Mouse (Mus musculus) heart, postnatal 25 days (tissue): ENCODE data around the gene Rpl5. TPM values are rescaled to one million over a fixed set of nuclear protein-coding genes. Genes with fewer than 3 reads are reported as not detected.
"Not testable (repeated sequence)": the region's sequence is repeated elsewhere in the genome, so short reads cannot be mapped to it uniquely, and the experiment has no call there.

Source experiments
- DNase-seq: peaks from one replicate; pipeline ENCODE4 v3.0.0; 2022; ENCODE audit warnings: low spot score
- intact Hi-C: fragments of 180-260 bp; cut with DNase I; formaldehyde crosslinking; loops from one replicate; pipeline ENCODE4 v1.15.1; 2025
- total RNA-seq, 2 experiments: library from RNA; stranded (reverse); gene quantifications; 2 replicates each; pipeline ENCODE4 v1.2.3; 2021

Gene Rpl5
- total RNA-seq, 2 experiments from 2014 or later, result 30.6 to 34.7 TPM

DNA sequence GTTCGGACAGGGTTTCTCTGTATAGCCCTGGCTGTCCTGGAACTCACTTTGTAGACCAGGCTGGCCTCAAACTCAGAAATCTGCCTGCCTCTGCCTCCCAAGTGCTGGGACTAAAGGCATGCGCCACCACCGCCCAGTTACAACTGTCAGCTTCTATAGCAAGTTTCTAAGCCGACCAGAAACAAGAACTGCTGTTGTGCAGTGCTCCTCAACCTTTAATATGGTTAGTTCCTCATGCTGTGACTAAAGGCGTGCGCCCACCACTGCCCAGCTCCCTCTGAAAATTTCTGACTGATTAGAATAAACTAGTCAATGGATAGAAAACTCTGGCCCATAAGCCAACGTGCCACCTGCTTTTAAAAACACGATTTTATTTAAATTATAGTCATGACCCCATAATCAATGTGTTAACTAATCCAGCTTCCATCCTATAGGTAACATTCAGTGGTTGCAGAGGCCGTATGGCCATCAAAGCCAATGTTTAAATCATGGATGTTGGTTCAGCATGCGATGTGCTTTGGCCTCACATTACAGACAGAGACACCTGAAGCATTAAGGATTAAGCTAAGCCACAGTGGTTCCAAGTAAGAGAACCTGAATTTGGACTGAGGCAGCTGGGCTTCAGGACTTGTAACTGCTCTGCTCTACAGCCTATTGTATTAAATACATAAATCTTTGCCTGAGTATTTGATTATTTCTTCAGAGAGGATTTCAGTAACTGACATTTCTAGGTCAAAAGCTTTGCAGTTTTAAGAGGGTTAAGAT lies 36.5 kb downstream of the Rpl5 start:
- intact Hi-C loops, result no loop called here
- no peak for DNase-seq

DNA sequence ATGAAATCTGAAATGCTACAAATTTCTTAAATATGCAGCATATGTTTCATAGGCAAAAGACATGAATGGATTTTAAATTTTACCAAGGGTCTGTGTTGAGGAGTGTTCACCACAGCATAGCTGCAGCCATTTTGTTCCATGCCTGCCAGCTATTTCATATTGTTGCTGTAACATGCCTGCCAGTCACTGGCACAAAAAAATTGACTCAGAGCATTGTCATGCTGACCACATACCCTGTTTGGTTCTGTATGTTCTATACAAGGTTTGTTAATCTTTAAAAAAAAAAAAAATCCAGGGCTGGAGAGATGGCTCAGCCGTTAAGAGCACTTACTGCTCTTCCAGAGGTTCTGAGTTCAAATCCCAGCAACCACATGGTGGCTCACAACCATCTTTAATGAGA lies 38.2 kb downstream of the Rpl5 start:
- DNase-seq, intact Hi-C loops: not testable (repeated sequence)

DNA sequence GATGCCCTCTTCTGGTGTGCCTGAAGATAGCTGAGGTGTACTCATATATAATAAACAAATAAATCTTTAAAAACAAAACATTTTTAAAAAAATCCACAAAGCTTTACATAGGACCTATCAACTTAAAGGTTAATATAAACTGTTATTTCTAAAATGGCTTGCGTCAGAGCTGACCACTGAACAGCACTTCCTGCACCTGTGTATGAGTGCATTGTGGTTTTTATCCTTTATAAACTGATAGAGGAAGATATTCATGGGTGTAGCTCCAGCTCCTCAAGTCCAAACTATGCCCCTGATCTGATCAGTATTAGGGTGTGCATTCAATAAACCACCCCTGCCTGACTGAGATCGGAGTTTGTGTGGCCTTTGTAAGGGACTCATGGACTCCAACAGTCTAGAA lies 38.6 kb downstream of the Rpl5 start:
- intact Hi-C loops, result no loop called here
- no peak for DNase-seq

DNA sequence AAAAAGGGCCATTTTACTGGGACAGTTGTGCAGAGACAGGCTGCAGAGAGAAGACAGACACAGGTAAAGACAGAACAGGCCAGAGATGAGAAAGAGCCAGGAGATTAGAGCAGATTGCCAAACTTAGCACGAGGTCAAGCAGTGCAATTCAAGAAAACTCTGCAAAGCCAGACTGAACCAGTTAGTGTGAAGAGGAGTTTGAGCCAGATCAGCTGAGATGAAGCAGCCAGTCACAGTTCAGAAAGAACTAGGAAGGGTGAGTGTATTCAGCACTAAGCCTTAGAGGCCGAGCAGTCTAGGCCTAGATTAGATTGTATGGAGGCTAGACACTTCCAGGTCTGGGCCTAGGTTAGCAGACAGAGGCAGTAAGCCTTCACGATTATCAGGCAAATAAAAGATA lies 39.4 kb downstream of the Rpl5 start:
- no peak for DNase-seq
- intact Hi-C loops, result loop anchor here (5.0 kb wide), 1 partner anchor 48 kb away; the partner anchor contains the start of gene Fam69a

DNA sequence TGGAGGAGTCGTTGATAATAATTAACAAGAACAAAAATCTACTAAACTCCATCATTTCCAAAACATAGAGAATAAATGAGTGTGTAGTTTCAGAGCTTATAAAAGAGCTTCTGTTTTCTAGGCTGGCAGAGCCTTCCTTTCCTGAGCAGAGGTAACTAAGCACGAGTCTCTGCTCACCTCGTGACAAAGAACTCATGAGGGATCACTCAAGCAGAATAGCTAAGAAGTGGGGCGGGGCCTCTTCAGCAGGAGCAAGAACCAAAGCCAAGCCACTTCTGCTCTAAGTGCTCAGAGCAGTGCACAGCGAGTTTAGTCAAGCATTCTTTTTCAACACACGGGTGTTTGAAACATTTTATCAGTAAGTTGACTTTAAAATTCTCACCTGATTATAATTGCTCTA lies 40.9 kb downstream of the Rpl5 start:
- DNase-seq, result no peak
- intact Hi-C loops, result loop anchor here (5.0 kb wide), 1 partner anchor 46 kb away; the partner anchor contains the start of gene Fam69a

DNA sequence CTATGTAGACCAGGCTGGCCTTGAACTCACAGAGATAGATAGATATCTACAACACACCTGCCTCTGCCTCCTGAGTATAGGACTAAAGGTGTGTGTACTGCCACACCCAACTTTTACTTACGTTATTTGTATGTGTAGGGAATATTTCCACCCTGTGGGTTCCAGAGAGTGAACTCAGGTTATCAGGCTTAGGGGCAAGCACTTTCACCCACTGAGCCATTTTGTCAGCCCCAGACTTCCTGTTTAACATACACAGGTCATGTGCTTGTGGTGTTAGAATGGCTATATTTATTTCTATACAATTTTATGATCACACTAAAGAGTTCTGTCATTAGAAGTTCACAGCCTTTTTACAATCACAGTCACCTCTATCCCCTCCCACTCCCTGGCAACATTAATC lies 42.6 kb downstream of the Rpl5 start:
- no peak for DNase-seq
- intact Hi-C loops, result loop anchor here (5.0 kb wide), 1 partner anchor 44 kb away; the partner anchor contains the start of gene Fam69a

DNA sequence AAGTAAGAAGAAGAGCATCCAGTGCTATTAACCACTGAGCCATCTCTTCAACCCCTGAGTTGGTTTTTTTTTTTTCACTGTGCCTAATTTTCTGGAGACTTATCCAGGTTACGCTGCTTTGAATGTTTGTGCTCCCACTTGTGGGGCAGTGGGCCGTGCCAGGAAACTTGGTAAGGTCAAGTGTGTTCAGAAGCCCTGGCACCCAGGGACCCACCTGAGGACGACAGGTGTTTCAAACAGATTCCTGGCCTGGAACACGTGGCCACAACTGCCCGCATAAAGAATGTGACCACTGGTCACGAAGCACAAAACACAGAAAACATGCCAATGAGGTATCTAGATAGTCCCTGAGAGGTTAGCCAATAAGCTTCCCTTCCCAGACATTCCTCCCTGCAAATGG lies 43.2 kb downstream of the Rpl5 start:
- DNase-seq, result no peak

DNA sequence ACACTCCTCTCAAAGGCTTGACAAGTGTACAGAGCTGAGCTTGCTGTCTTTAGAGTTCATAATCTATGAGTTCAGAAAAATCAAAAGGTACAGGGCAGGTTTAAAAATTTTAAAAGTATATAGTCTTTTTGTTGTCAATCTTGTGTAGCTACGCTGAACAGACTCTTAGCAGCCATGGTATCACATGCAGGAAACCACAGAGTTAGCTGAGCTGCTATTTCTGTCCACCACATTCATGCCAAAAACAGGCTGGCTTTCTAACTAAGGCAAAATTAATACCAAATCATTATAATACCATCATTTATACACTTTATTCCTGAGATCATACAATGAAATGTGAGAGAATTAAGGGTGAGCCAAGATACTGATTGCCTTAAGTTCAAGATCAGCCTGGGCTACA lies 46.2 kb downstream of the Rpl5 start:
- DNase-seq, result no peak
- intact Hi-C loops, result no loop called here

More for the DNA sequence above, 43.2 kb downstream of the Rpl5 start:
- intact Hi-C loops, result loop anchor here (5.0 kb wide), 1 partner anchor 44 kb away; the partner anchor contains the start of gene Fam69a

DNA sequence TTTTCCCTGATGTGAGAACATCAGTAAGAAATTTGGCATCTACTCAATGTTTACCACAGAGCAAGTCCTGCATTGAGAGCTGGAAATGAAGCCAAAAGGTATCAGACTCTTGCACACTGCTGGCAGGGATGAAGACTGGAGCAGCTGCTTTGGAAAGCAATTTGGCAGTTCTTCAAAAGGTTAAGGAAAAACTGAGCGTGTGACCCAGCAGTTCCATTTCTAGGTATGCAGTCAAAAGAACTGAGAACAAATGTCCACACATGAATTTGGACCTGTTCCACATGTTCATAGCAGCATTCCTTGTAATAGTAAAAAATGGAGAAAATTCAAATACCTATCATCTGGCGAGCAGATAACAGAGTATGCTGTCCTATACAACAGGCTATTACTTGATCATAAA lies 47.2 kb downstream of the Rpl5 start:
- intact Hi-C loops, result no loop called here
- DNase-seq, result no peak

DNA sequence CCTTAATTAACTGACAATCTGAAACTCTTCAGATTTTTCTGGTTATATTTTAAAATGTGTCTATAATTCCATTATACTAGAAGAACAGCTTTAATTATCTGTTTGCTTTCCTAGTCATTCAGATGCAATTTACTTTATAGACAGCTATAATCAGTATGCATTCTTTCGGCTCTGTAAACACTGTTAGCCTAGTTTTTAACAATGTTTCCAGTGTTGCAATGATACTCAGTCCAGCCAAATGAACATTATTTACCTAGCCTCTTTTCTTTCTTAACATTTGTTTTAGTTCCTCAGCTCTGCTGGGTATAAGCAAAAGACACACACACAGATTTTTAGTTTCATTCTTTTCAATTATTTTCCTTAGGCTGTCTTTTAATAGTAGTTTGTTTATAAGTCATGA lies 48.6 kb downstream of the Rpl5 start:
- no peak for DNase-seq
- intact Hi-C loops, result no loop called here

DNA sequence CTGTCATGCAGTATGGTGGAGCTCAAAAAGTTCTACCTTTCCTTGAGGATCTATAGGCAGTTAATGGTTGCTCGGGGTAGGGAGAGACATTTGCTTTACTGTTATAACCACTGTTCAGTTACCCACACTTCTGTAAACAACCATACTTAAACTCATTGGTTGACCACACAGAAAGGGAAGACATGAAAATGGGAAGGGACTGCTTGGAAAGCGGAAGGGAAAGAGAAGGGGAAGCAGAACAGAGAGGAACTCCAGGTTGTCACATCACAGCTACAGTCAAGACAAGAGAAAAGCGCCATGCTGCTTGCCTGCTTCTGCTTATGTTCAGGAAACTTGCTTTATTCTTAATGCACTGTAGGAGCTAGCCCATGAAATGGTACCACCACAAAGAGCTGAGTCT lies 49.3 kb downstream of the Rpl5 start:
- intact Hi-C loops, result no loop called here
- no peak for DNase-seq

DNA sequence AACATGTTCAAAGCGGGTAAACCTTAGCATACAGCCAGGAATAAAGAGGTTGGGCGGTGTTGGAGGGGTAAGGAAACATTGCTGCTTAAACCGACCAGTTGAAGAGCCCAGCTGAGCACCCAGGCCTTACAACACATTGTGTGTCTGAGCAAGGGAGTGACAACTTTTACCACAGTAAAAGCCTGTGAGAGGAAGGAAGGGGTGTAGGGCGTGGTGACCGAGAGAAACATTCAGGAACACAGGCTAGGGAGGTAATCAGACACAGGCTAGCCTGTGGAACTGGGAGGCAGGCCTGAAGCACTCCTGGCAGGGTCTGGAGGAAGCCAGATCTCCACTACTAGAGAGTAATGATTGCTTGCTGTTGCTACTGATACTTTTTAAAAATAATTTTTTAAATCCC lies 50.3 kb downstream of the Rpl5 start:
- intact Hi-C loops, result no loop called here
- DNase-seq, result no peak

Other genes starting within 250 kb of the Rpl5 start
- gene Gfi1, start 174.5 kb upstream of the Rpl5 start, total RNA-seq, result not detected
- not detected for gene Ube2d2b, start 70.4 kb upstream of the Rpl5 start, total RNA-seq
- gene Evi5, start 25.4 kb upstream of the Rpl5 start, total RNA-seq, result 10 to 100 TPM; 17.9 to 22.1 TPM
- 10 to 100 TPM in 1 of 2 experiments, 1 to 10 TPM in 1; 8.0 to 10.9 TPM for gene Fam69a, start 86.6 kb downstream of the Rpl5 start, total RNA-seq
- gene Mtf2, start 165.2 kb downstream of the Rpl5 start, total RNA-seq, result 10 to 100 TPM; 11.8 to 14.0 TPM
- gene Tmed5, start 232.1 kb downstream of the Rpl5 start, total RNA-seq, result 10 to 100 TPM; 25.4 to 26.0 TPM
- gene Ccdc18, start 232.4 kb downstream of the Rpl5 start, total RNA-seq, result under 1 TPM; 0.31 to 0.59 TPM